Mouse (Mus musculus): ENCODE measurements around the gene B3gnt2. TPM values are rescaled to one million over a fixed set of nuclear protein-coding genes. Genes with fewer than 3 reads are reported as not detected.

B3gnt2 gene
- polyA plus RNA-seq, 1 experiment from 2014 or later: 2.3 TPM

DNA sequence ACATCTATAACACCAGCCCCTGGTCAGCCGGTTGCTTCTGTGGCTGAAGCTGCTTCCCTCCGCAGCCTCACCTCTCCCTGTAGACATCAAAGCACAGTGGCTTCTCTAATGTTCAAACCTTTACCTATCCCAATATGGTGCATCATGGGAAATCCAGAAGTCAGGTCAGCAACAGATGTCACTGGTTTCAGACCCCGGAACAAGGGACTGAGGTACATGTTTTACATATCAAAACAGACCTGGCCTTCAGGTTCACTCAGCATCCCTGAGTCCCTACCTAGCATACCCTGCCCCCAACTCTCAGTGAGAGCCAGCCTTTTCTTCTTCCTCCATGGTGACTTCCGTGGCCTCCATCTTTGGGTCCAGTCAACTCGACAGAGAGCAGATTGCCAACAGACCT, 61.8 kb downstream of the B3gnt2 start:
- 0 out of 2 replicates have a peak, but pooled peaks cover 4% of the 10 kb centered on the region for H3K4me1 ChIP-seq
- ATAC-seq (replicated peaks): no peak
- H3K27ac ChIP-seq (replicated peaks): no peak overlapping the region
- no peaks in the 10 kb centered on the region for H3K9me3 ChIP-seq
- WGBS: 72% methylated on average over 5 of the region's 5 CpGs
- H3K36me3 ChIP-seq: no peaks in the 10 kb centered on the region
- no peaks in the 10 kb centered on the region for H3K27me3 ChIP-seq
- H3K9ac ChIP-seq (replicated peaks): no peak overlapping the region
- no peak overlapping the region for H3K4me3 ChIP-seq
- no peak overlapping the region for H3K4me2 ChIP-seq (replicated peaks)

DNA sequence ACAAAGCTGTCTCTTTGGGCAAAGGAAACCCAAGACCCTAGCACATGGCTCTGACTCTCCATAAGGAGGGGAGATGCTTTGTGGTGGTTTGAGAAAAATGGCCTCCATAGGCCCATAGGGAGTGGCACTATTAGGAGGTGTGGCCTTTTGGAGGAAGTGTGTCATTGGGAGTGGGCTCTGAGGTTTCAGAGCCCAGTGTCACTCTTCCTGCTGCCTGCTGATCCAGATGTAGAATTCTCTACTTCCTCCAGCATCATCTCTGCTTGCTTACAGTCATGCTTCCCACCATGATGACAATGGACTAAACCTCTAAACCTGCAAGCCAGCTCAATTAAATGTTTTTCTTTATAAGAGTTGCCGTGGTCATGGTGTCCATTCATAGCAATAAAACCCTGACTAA, 66.0 kb downstream of the B3gnt2 start:
- H3K27me3 ChIP-seq: no peaks in the 10 kb centered on the region
- H3K4me3 ChIP-seq: no peak overlapping the region
- H3K9ac ChIP-seq (replicated peaks): no peak overlapping the region
- no peaks in the 10 kb centered on the region for H3K36me3 ChIP-seq
- no peaks in the 10 kb centered on the region for H3K9me3 ChIP-seq
- no peak overlapping the region for H3K27ac ChIP-seq (replicated peaks)
- no peaks in the 10 kb centered on the region for H3K4me1 ChIP-seq
- WGBS: 71% methylated on average over 1 of the region's 1 CpGs
- H3K4me2 ChIP-seq (replicated peaks): no peak overlapping the region
- ATAC-seq (replicated peaks): no peak

DNA sequence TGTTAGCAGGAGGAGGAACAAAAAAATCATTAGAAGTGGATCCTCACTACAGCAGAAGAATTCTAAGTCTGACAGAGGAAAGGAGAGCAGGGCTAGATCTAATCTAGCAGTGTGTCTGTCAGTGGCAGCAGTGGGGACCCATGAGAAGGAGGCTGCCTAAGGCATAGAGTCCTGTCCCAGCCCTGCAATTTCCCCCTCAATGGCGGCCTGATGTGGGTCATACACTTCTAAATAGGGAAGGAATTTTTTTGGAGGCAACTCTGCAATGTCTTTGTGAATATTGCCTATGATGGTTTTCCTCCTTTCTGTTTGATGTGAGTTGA, 66.9 kb downstream of the B3gnt2 start:
- Histone ChIP-seq H3K36me3 (no peaks in the 10 kb centered on the region), H3K9me3 (no peaks in the 10 kb centered on the region), H3K27me3 (no peaks in the 10 kb centered on the region), H3K4me3 (no peak overlapping the region), H3K4me1 (no peaks in the 10 kb centered on the region), H3K9ac (replicated peaks) (no peak overlapping the region), H3K4me2 (replicated peaks) (no peak overlapping the region), H3K27ac (replicated peaks) (no peak overlapping the region)
- 73% methylated on average over 1 of the region's 1 CpGs for WGBS
- no peak for ATAC-seq (replicated peaks)

DNA sequence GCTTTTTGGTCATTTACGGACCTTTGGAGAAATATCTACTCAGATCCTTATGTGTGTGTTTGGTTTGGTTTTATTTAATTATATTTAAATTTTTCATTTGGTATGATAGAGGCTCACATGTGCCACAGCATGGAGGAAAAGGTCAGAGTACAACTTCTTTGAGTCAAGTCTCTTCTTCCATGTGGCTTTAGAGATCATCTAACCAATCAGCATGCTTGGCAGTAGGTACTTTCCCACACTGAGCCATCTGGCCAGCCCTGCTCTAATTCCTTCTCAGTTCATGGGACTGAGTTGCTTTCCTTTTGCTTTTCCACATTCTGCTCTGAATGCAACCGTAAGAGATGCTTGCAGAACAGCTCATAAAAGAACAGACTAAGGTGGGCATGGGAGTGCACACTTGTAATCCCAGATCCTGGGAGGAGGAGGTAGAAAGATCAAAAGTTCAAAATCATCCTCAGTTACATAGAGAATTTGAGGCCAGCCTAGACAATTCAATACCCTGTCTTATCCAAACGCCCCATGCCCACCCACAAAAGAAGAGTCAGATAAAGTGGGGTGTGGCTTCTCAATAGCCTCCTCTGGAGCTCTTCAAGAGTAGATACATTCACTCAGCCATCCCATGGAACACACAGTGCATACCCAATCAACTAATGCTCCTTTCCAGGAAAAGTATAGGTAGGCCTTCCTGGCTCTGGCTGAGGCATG, 67.4 kb downstream of the B3gnt2 start:
- H3K4me2 ChIP-seq (replicated peaks): no peak overlapping the region
- no peaks in the 10 kb centered on the region for H3K27me3 ChIP-seq
- H3K4me3 ChIP-seq: no peak overlapping the region
- no peaks in the 10 kb centered on the region for H3K4me1 ChIP-seq
- no peak for ATAC-seq (replicated peaks)
- H3K36me3 ChIP-seq: no peaks in the 10 kb centered on the region
- H3K27ac ChIP-seq (replicated peaks): no peak overlapping the region
- no peaks in the 10 kb centered on the region for H3K9me3 ChIP-seq
- 87% methylated on average over 3 of the region's 3 CpGs for WGBS
- no peak overlapping the region for H3K9ac ChIP-seq (replicated peaks)

DNA sequence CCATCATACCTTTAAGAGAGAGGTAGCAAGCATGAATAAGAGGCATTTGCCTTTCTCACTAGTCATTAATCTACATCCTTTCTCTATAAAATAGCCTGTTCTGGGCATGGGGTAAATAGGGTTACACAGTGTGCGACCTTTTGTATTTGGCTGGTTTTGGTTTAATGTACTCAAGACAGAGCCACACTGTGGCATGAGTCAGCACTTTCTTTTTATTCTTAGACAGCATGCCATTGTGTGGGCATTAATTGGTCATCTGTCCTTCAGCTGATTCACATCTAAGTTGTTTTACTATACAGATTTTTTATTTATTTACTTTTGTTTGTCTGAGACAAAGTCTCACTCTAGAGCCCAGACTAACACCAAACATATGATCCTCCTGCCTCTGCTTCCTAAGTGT, 68.6 kb downstream of the B3gnt2 start:
- Histone ChIP-seq H3K9ac (replicated peaks) (no peak overlapping the region), H3K9me3 (no peaks in the 10 kb centered on the region), H3K4me2 (replicated peaks) (no peak overlapping the region), H3K27me3 (no peaks in the 10 kb centered on the region), H3K36me3 (no peaks in the 10 kb centered on the region), H3K4me3 (no peak overlapping the region), H3K4me1 (no peaks in the 10 kb centered on the region), H3K27ac (replicated peaks) (no peak overlapping the region)
- WGBS: 86% methylated on average over 1 of the region's 1 CpGs
- no peak for ATAC-seq (replicated peaks)

DNA sequence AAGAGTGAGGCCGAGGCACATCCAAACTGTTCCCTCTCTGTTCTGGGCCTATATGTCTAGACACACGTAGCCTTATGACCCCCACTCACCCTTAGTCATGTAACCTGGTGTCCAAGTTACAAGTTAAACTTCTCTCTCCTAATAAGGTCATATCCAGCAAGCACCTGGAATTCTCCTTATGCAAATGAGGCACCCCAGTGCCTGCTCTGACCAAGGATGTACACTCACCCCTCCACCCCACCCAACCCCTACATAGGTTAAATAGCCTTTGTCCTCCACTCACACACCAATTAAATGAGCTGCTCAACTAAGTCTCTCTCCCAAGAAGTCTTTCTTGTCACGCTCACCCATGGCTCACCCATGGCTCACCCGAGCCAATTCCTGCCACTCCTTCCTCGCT, 69.0 kb downstream of the B3gnt2 start:
- Histone ChIP-seq H3K4me1 (no peaks in the 10 kb centered on the region), H3K9ac (replicated peaks) (no peak overlapping the region), H3K4me3 (no peak overlapping the region), H3K27ac (replicated peaks) (no peak overlapping the region), H3K4me2 (replicated peaks) (no peak overlapping the region), H3K36me3 (no peaks in the 10 kb centered on the region), H3K9me3 (no peaks in the 10 kb centered on the region), H3K27me3 (no peaks in the 10 kb centered on the region)
- ATAC-seq (replicated peaks): no peak
- 86% methylated on average over 5 of the region's 5 CpGs for WGBS

DNA sequence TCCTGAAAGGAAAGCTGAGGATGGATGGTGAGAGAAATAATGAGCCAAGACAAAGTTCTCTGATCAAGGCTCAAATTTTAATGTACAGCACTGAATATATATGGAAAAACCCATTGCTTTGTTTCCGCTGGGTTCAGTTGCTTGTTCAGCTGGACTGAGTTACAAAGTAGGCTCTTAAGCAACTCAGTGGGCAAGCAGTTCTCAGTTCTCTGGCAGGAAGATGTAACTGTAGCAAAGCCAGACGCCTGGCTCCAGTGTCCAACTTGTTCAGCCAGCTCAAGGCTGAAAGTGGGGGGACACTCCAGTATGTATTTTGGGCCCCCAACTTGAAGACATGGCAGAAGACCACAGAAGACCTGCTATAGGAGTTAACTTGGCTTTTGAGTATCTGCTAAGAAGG, 72.9 kb downstream of the B3gnt2 start:
- WGBS: 90% methylated on average over 2 of the region's 2 CpGs
- H3K9me3 ChIP-seq: no peaks in the 10 kb centered on the region
- H3K4me2 ChIP-seq (replicated peaks): no peak overlapping the region
- H3K27ac ChIP-seq (replicated peaks): no peak overlapping the region
- ATAC-seq (replicated peaks): no peak
- no peaks in the 10 kb centered on the region for H3K27me3 ChIP-seq
- no peaks in the 10 kb centered on the region for H3K36me3 ChIP-seq
- H3K4me3 ChIP-seq: no peak overlapping the region
- no peak overlapping the region for H3K9ac ChIP-seq (replicated peaks)
- no peaks in the 10 kb centered on the region for H3K4me1 ChIP-seq

DNA sequence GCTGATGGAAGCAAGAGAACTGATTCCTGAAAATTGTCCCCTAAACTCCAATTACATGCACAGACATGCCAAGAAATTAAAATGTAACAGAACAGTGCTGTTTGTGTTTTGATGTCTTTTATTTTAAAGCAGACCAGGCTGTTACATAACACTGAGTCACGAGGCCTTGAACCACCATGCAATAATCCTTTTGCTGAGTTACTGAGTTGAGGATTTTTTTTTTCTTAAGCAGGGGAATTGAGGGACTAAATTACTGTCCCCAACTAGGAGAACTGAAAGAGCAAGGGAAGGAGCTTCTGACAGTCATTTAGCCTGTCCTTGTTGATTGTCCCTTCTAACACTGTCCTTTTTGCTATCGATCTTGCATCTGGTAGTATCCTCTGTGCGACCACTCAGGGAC, 76.3 kb downstream of the B3gnt2 start:
- Histone ChIP-seq H3K9ac (replicated peaks) (no peak overlapping the region), H3K27me3 (no peaks in the 10 kb centered on the region), H3K4me3 (no peak overlapping the region), H3K36me3 (no peaks in the 10 kb centered on the region), H3K4me1 (no peaks in the 10 kb centered on the region), H3K27ac (replicated peaks) (no peak overlapping the region), H3K4me2 (replicated peaks) (no peak overlapping the region), H3K9me3 (no peaks in the 10 kb centered on the region)
- 79% methylated on average over 3 of the region's 3 CpGs for WGBS
- ATAC-seq (replicated peaks): no peak

DNA sequence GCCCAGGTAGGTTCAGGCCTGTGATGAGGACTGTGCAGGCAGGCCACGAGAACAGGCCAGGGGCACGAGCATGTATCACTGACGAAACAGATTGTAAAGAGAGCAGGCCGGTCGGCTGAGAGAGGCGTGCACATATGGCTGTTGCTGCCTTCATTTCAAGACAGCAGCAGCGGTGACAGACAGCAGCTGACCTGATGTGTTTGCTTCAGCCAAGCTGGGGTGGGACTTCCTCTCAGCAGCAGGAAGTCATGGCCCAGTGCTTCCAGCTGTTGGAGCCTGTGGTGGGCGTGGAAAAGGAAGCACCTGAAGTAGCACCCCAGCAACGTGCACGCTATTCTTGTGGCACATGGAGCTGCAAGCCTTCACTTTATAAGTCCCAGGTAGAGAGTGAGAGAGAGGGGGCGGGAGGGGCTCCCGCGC, 78.0 kb downstream of the B3gnt2 start:
- Histone ChIP-seq H3K36me3 (no peaks in the 10 kb centered on the region), H3K27me3 (no peaks in the 10 kb centered on the region), H3K9me3 (no peaks in the 10 kb centered on the region), H3K4me3 (no peak overlapping the region), H3K4me1 (no peaks in the 10 kb centered on the region), H3K4me2 (replicated peaks) (no peak overlapping the region), H3K27ac (replicated peaks) (no peak overlapping the region), H3K9ac (replicated peaks) (no peak overlapping the region)
- ATAC-seq (replicated peaks): no peak
- 81% methylated on average over 13 of the region's 13 CpGs for WGBS

DNA sequence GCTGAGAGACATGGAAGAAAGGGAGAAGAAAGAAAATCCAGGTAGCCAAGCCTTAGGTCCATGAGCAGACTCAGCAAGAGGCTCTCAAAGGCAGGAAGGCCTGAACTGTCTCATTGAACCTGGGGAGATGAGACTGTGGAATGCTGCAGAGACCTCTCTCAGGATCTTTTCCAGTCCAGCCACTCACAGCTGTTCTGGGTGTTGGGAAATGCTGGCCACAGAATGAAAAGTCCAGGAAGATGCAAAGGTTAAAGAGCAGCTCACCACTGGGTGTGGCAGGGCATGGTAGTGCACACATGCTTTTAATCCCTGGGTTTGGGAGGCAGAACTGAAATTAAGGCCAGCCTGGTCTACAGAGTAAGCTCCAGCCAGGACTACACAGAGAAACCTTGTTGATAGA, 79.6 kb downstream of the B3gnt2 start:
- Histone ChIP-seq H3K4me3 (no peak overlapping the region), H3K36me3 (no peaks in the 10 kb centered on the region), H3K9me3 (no peaks in the 10 kb centered on the region), H3K27me3 (no peaks in the 10 kb centered on the region), H3K9ac (replicated peaks) (no peak overlapping the region), H3K4me1 (no peaks in the 10 kb centered on the region), H3K27ac (replicated peaks) (no peak overlapping the region), H3K4me2 (replicated peaks) (no peak overlapping the region)
- no peak for ATAC-seq (replicated peaks)

DNA sequence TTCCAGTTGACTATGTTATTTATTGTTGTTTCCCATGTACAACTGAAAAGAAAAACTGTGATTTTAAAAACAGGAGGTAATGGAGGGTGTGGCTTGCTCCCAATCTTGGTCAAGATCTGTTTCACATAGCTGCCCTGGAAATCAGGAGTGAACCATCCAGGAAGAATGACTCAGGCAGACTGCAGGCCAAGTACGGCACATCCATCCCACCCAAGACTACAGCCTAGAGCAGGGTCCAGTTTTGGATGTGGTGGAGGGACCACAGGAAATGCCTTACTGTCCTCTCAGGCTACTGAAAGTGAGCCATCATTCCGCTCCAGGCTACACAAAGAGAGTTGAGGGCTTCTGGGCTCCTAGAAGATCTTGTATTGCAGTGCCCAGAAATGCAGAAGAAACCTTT, 80.0 kb downstream of the B3gnt2 start:
- ATAC-seq (replicated peaks): no peak
- Histone ChIP-seq H3K4me1 (no peaks in the 10 kb centered on the region), H3K36me3 (no peaks in the 10 kb centered on the region), H3K4me3 (no peak overlapping the region), H3K4me2 (replicated peaks) (no peak overlapping the region), H3K27ac (replicated peaks) (no peak overlapping the region), H3K9ac (replicated peaks) (no peak overlapping the region), H3K9me3 (no peaks in the 10 kb centered on the region), H3K27me3 (no peaks in the 10 kb centered on the region)
- WGBS: 94% methylated on average over 2 of the region's 2 CpGs

DNA sequence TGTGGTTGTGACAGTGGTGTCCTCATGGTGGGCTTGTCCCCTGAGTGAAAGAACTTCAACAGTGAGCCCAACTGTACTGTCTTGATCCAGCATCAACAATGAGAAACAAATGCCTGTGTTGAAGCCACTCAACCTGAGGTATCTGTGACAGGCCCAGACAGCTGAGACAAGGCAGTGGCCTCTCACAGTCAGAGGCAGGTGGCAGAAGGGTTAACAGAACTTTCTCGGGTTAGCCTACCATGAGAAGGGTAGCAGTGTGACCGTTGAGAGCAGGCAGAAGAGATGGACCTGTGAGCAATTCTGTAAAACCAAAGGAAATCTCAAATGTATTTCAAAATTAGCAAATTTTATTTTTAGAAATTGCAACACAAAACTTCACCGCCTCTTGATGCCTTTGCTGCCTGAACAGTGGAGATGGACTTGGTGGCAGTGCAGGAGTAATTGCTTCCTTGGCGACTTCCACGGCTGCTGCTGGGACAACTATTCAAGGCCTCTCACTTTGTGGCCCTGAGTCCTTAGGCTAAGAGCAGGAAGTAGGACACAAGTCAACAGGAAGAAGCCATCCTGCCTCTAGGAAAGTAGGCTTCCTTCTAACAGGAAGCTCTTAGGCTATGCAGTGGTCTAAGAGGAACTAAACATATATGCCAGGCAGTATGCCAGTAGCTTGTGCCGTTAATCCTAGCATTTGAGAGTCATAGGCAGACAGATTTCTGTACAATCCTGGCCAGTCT, 80.8 kb downstream of the B3gnt2 start:
- WGBS: 88% methylated on average over 6 of the region's 6 CpGs
- Histone ChIP-seq H3K9me3 (no peaks in the 10 kb centered on the region), H3K36me3 (no peaks in the 10 kb centered on the region), H3K27me3 (no peaks in the 10 kb centered on the region), H3K9ac (replicated peaks) (no peak overlapping the region), H3K27ac (replicated peaks) (no peak overlapping the region), H3K4me2 (replicated peaks) (no peak overlapping the region), H3K4me1 (no peaks in the 10 kb centered on the region), H3K4me3 (no peak overlapping the region)
- ATAC-seq (replicated peaks): no peak

DNA sequence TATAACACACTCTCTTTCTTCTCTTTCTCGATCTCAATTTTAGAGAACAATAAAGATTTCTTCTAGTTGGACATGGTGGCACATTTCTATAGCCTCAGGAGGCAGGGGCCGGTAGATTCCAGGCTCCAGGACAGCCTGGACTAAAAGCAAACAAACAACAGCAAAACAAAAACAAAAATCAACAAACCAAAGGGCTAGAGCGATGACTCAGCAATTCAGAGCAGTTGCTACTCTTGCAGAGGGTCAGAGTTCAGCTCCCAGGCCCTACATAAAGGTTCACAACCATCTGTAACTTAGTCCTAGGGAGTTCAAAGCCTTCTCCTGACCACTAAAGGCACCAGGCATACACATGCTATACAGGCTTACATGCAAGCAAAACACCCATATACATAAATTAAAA, 82.2 kb downstream of the B3gnt2 start:
- Histone ChIP-seq H3K27me3 (no peaks in the 10 kb centered on the region), H3K27ac (replicated peaks) (no peak overlapping the region), H3K4me1 (no peaks in the 10 kb centered on the region), H3K36me3 (no peaks in the 10 kb centered on the region), H3K9ac (replicated peaks) (no peak overlapping the region), H3K9me3 (no peaks in the 10 kb centered on the region), H3K4me2 (replicated peaks) (no peak overlapping the region), H3K4me3 (no peak overlapping the region)
- no peak for ATAC-seq (replicated peaks)
- WGBS: 82% methylated on average over 3 of the region's 3 CpGs
